Mouse (Mus musculus) E14TG2a.4 (cell line): ENCODE measurements around the gene Slc2a3.
"Not testable (repeated sequence)": the region's sequence is repeated elsewhere in the genome, so short reads cannot be mapped to it uniquely, and the experiment has no call there.

ENCODE experiments used
- H3K27me3 ChIP-seq: 2 replicates; pipeline ENCODE4 v1.6.1; 2014; ENCODE audit warnings: low read length, control low read depth; ENCODE audit not compliant: insufficient read depth
- H3K36me3 ChIP-seq: 2 replicates; pipeline ENCODE4 v1.6.1; 2014; ENCODE audit warnings: low read length, control low read depth; ENCODE audit not compliant: insufficient read depth
- H3K4me1 ChIP-seq: replicated peaks from 2 replicates; pipeline ENCODE4 v1.6.1; 2014; ENCODE audit warnings: low read depth, low read length, control low read depth
- H3K4me3 ChIP-seq: replicated peaks from 2 replicates; pipeline ENCODE4 v1.5.1; 2014; ENCODE audit warnings: mild to moderate bottlenecking, low read length
- H3K9me3 ChIP-seq: 2 replicates; pipeline ENCODE4 v1.6.1; 2014; ENCODE audit warnings: low read length, control low read depth
- CTCF ChIP-seq: conservative IDR thresholded peaks from 2 replicates; pipeline ENCODE4 v1.5.1; 2014; ENCODE audit warnings: low read length
- NANOG ChIP-seq: IDR thresholded peaks from 2 replicates; pipeline ENCODE4 v1.6.1; 2014; ENCODE audit warnings: borderline replicate concordance, low read length, mixed read lengths
- POU5F1 ChIP-seq: IDR thresholded peaks from 2 replicates; pipeline ENCODE4 v1.6.1; 2014; ENCODE audit warnings: low read length, borderline replicate concordance

The Slc2a3 gene

GRCm38 (mm10) chr6:122769771-122770759 is 31.4 kb downstream of the Slc2a3 start:
- Histone ChIP-seq H3K4me1 (peaks cover 84% of the 10 kb centered on the region), H3K9me3 (no peaks in the 10 kb centered on the region), H3K36me3 (no peaks in the 10 kb centered on the region), H3K4me3 (peak overlapping the region; percentile 41), H3K27me3 (no peaks in the 10 kb centered on the region)
- TF ChIP-seq NANOG (peak; percentile 82), CTCF (no peak)

DNA sequence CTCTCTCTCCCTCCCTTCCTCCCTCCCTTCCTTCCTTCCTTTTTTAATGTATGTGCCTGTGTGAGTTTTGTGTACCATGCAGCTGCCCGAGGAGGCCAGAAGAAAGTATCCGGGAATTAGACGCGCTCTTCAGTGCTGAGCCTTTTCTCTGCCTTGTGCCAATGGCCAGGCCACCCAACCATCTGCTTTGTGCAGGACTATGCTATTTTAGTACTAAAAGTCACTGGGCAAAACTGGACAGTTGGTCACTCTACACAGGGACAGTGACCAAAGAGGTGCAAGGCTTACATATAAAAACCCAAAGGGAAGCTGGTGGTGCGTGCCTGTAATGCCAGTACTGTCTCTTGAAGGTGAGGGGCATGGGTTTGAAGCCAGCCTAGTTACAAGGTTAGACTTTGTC is 33.2 kb downstream of the Slc2a3 start:
- Histone ChIP-seq H3K4me1 (peaks cover 81% of the 10 kb centered on the region), H3K36me3 (no peaks in the 10 kb centered on the region), H3K4me3 (peak overlapping the region; percentile 41), H3K27me3 (no peaks in the 10 kb centered on the region), H3K9me3 (no peaks in the 10 kb centered on the region)
- TF ChIP-seq CTCF (no peak), POU5F1 (no peak), NANOG (no peak)

- H3K4me3 ChIP-seq, result peak overlapping the region; percentile 17; the same call in 1 of the 2 replicates
Observed at GRCm38 (mm10) chr6:122767012-122767411, 34.4 kb downstream of the Slc2a3 start.

DNA sequence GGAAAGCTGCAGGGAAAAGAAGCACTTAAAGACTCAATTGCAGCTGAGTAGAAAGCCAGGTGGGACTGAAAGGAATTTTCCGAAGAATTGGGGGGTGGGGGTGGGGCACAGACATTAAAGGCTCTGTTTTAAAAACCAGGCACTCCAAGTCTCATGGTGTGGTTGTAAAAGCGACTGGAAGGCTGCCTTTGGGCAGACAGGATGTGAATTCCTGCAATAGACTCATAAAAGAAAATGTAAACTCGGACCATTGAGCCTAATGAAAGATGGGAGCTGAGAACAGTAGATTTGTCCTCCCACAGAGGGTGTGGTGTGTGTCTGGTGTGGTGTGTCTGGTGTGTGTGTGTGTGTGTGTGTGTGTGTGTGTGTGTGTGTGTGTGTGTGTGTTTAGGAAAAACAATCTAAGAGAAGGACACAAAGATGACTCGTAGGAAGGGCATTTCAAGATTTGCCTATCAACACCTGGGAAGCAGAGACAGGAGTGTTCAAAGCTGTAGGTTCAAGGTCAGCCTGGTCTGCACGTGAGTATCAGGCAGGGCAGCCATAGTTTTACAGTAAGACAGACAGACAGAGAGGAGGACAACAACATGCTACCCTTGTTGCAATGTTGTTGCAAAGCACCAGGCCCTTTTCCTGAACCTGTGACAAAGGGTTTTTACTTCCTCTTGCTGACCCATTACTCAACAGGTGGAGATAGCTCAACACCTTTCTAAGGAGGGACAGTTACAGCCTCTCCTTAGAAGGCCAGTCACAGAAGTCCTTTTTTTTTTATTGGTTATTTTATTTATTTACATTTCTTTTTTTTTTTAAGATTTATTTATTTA is 35.1 kb downstream of the Slc2a3 start:
- Histone ChIP-seq H3K27me3 (no peaks in the 10 kb centered on the region), H3K36me3 (no peaks in the 10 kb centered on the region), H3K4me3 (peak overlapping the region; percentile 78), H3K4me1 (peaks cover 81% of the 10 kb centered on the region), H3K9me3 (no peaks in the 10 kb centered on the region)
- TF ChIP-seq CTCF, result no peak
- TF ChIP-seq NANOG, result peak; percentile 55
- no peak for TF ChIP-seq POU5F1

More at GRCm38 (mm10) chr6:122767012-122767411, 34.4 kb downstream of the Slc2a3 start:
- H3K27me3 ChIP-seq, H3K36me3 ChIP-seq, H3K9me3 ChIP-seq: not testable (repeated sequence)
- H3K4me1 ChIP-seq, result peaks cover 81% of the 10 kb centered on the region

- Histone ChIP-seq H3K27me3 (no peaks in the 10 kb centered on the region), H3K36me3 (no peaks in the 10 kb centered on the region), H3K4me1 (peaks cover 79% of the 10 kb centered on the region), H3K4me3 (peak overlapping the region; percentile 78), H3K9me3 (no peaks in the 10 kb centered on the region)
- TF ChIP-seq NANOG, result peak; percentile 73; the same call in 1 of the 2 replicates
- TF ChIP-seq POU5F1, result no peak
Observed at GRCm38 (mm10) chr6:122765298-122765956, 36.0 kb downstream of the Slc2a3 start.

GRCm38 (mm10) chr6:122764446-122765297 is 36.8 kb downstream of the Slc2a3 start:
- no peaks in the 10 kb centered on the region for H3K27me3 ChIP-seq
- no peaks in the 10 kb centered on the region for H3K36me3 ChIP-seq
- TF ChIP-seq POU5F1 (no peak), CTCF (no peak), NANOG (no peak; the same call in 1 of the 2 replicates)
- no peaks in the 10 kb centered on the region for H3K9me3 ChIP-seq
- H3K4me1 ChIP-seq, result peaks cover 77% of the 10 kb centered on the region
- peak overlapping the region; percentile 78 for H3K4me3 ChIP-seq

DNA sequence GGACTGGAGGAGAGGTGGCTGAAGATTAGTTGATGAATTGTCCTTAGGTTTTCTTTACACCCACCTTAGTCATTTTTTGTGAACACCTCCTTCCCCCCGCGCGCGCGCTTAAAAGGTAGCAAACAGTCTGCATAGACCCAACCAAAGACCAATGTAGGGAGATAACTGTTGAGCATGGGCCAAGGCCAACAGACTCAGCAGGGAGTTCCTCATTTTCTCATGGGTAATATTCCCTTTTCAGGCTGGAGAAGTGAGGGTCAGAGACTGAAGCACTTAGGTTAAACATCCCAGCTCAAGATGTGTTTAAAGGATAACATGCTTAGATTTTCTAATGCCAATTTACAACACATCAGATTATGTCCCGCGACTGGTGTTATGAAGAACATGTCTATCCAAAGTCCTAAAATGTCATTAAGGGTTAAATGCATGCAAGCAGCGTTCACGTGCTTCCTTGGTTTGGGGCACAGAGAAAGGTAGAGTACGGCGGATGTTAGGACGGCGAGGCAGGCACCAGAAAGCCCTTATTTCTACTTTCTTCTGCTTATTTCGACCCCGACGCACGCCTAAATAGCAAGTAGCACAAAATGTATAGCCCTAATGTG is 37.5 kb downstream of the Slc2a3 start:
- peaks cover 77% of the 10 kb centered on the region for H3K4me1 ChIP-seq
- H3K36me3 ChIP-seq, result no peaks in the 10 kb centered on the region
- no peaks in the 10 kb centered on the region for H3K9me3 ChIP-seq
- TF ChIP-seq NANOG (no peak), CTCF (no peak), POU5F1 (no peak)
- peak overlapping the region; percentile 78 for H3K4me3 ChIP-seq
- H3K27me3 ChIP-seq, result no peaks in the 10 kb centered on the region
